Mouse (Mus musculus): ENCODE measurements around the gene Arhgap35. TPM values are rescaled to one million over a fixed set of nuclear protein-coding genes. Genes with fewer than 3 reads are reported as not detected.

Arhgap35 gene
- polyA plus RNA-seq, 1 experiment from 2014 or later = 32.6 TPM

DNA sequence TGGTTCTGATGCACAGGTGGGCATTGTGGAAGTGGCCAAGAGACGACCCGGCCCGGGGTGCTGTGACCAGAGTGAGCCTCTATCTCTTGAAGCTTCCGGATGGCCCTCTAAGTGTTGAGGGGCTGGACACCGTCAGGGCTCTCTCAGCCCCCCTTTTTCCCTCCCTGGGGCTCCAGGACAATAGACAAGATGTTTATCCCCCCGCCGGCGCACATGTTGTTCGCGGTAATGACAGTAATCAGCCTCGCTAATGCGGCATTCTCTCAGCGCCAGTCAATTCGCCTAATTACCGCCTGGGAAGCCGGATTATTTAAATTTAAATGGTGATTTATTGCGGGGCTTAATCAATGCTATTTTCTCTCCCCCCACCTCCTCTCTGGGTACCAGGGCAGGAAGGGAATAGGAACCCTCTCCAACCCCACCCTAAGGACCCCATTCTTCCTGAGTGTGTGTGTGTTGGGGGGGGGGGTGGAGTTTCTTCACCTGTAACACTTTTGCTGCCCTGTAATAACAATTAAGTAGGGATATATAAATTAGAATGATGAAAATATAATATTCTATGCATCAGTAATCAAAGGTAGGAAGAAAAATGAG lies 142.6 kb downstream of the Arhgap35 start:
- no peaks in the 10 kb centered on the region for H3K9me3 ChIP-seq (replicated peaks; ENCODE audit: control insufficient read depth, low read length)
- no peak overlapping the region for H3K27ac ChIP-seq (replicated peaks; ENCODE audit: low read depth, low read length)
- no peak overlapping the region for H3K9ac ChIP-seq (replicated peaks; ENCODE audit: low read length)
- no peaks in the 10 kb centered on the region for H3K36me3 ChIP-seq (replicated peaks; ENCODE audit: control insufficient read depth, insufficient read depth, low read depth, low read length)
- peaks cover 57% of the 10 kb centered on the region for H3K27me3 ChIP-seq (ENCODE audit: control insufficient read depth, insufficient read depth, low read length)
- H3K4me3 ChIP-seq (ENCODE audit: low read depth, low read length) = no peak overlapping the region
- no peak for DNase-seq (ENCODE audit: low spot score)
- H3K4me1 ChIP-seq (ENCODE audit: control insufficient read depth, insufficient read depth, low read length) = peaks cover 3% of the 10 kb centered on the region
- no peak overlapping the region for H3K4me2 ChIP-seq (ENCODE audit: low read depth, low read length)
- ATAC-seq (replicated peaks; ENCODE audit: insufficient number of reproducible peaks, low FRiP score, low TSS enrichment, low read depth) = no peak
- 2% methylated on average over 17 of the region's 17 CpGs for WGBS

DNA sequence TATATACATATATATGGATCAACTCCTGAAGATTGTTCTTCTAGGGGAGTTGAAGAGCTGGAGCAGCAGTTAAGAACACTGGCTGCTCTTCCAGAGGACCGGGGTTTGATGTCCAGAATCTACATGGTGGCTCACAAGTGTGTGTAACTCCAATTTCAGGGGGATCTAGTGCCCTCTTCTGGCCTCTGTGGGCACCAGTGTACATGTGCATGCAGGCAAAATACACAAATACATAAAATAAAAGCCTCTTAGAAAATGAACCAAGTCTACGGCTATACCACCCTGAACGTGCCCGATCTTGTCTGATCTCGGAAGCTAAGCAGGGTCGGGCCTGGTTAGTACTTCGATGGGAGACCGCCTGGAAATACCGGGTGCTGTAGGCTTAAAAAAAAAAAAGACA lies 143.2 kb downstream of the Arhgap35 start:
- H3K9ac ChIP-seq (replicated peaks; ENCODE audit: low read length) = no peak overlapping the region
- no peaks in the 10 kb centered on the region for H3K36me3 ChIP-seq (replicated peaks; ENCODE audit: control insufficient read depth, insufficient read depth, low read depth, low read length)
- 36% methylated on average over 9 of the region's 9 CpGs for WGBS
- ATAC-seq (replicated peaks; ENCODE audit: insufficient number of reproducible peaks, low FRiP score, low TSS enrichment, low read depth) (no peak), DNase-seq (ENCODE audit: low spot score) (peak; percentile 51)
- H3K9me3 ChIP-seq (replicated peaks; ENCODE audit: control insufficient read depth, low read length) = no peaks in the 10 kb centered on the region
- H3K4me1 ChIP-seq (ENCODE audit: control insufficient read depth, insufficient read depth, low read length) = peaks cover 3% of the 10 kb centered on the region
- H3K4me2 ChIP-seq (ENCODE audit: low read depth, low read length) = no peak overlapping the region
- H3K4me3 ChIP-seq (ENCODE audit: low read depth, low read length) = no peak overlapping the region
- H3K27me3 ChIP-seq (ENCODE audit: control insufficient read depth, insufficient read depth, low read length) = peaks cover 50% of the 10 kb centered on the region
- H3K27ac ChIP-seq (replicated peaks; ENCODE audit: low read depth, low read length) = no peak overlapping the region

DNA sequence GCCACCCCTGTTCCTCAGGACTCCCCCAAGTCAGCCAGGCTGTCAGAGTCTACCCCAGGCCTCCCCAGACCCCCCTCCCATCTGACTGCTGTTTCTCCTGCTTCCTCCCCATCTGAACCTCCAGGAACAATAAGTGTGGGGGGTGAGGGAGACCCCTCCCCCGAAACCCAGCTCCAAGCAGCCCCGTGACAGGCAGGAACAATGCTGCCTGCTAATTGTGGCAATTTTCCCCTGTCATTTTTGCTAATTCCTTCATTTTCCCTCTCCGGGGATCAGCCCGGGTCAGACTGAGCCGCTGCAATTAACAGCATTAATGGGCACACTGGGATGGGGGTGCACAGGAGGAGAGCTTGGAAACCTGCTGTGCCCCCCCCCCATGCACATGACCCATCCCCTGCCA lies 146.7 kb downstream of the Arhgap35 start:
- Histone ChIP-seq H3K9me3 (replicated peaks; ENCODE audit: control insufficient read depth, low read length) (no peaks in the 10 kb centered on the region), H3K4me2 (ENCODE audit: low read depth, low read length) (no peak overlapping the region), H3K9ac (replicated peaks; ENCODE audit: low read length) (no peak overlapping the region), H3K4me1 (ENCODE audit: control insufficient read depth, insufficient read depth, low read length) (no peaks in the 10 kb centered on the region; the same call in none of the 2 replicates), H3K36me3 (replicated peaks; ENCODE audit: control insufficient read depth, insufficient read depth, low read depth, low read length) (no peaks in the 10 kb centered on the region), H3K27me3 (ENCODE audit: control insufficient read depth, insufficient read depth, low read length) (peaks cover 16% of the 10 kb centered on the region), H3K27ac (replicated peaks; ENCODE audit: low read depth, low read length) (no peak overlapping the region), H3K4me3 (ENCODE audit: low read depth, low read length) (no peak overlapping the region)
- 14% methylated on average over 5 of the region's 5 CpGs for WGBS
- DNase-seq (ENCODE audit: low spot score) (no peak), ATAC-seq (replicated peaks; ENCODE audit: insufficient number of reproducible peaks, low FRiP score, low TSS enrichment, low read depth) (no peak)

DNA sequence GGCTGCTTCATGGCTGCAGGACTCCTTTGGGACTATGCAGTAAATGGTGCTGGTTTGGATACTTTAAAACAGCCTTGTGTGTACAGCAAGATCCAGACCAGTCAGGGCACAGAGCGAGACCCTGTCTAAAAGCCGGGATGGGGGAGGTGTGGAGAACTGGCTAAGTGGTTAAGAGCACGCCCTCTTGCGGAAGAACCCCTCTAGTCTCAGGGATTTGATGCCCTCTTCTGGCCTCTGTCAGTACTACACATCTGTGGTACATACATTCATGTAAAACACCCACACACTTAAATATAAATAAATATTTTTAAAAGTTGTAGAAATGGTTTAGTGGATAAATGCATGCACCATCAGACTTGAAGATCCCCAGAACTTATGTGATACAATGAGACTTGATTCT lies 148.2 kb downstream of the Arhgap35 start:
- H3K4me1 ChIP-seq (ENCODE audit: control insufficient read depth, insufficient read depth, low read length) = no peaks in the 10 kb centered on the region; the same call in 1 of the 2 replicates
- no peaks in the 10 kb centered on the region for H3K9me3 ChIP-seq (replicated peaks; ENCODE audit: control insufficient read depth, low read length)
- DNase-seq (ENCODE audit: low spot score) (peak; percentile 42), ATAC-seq (replicated peaks; ENCODE audit: insufficient number of reproducible peaks, low FRiP score, low TSS enrichment, low read depth) (no peak)
- H3K36me3 ChIP-seq (replicated peaks; ENCODE audit: control insufficient read depth, insufficient read depth, low read depth, low read length) = no peaks in the 10 kb centered on the region
- H3K4me2 ChIP-seq (ENCODE audit: low read depth, low read length) = no peak overlapping the region
- no peak overlapping the region for H3K4me3 ChIP-seq (ENCODE audit: low read depth, low read length)
- peaks cover 4% of the 10 kb centered on the region; the same call in 1 of the 2 replicates for H3K27me3 ChIP-seq (ENCODE audit: control insufficient read depth, insufficient read depth, low read length)
- H3K9ac ChIP-seq (replicated peaks; ENCODE audit: low read length) = no peak overlapping the region
- WGBS = 60% methylated on average over 4 of the region's 4 CpGs
- no peak overlapping the region for H3K27ac ChIP-seq (replicated peaks; ENCODE audit: low read depth, low read length)

GRCm38 (mm10) chr7:16465568-16465967 lies 149.2 kb downstream of the Arhgap35 start:
- H3K27me3 ChIP-seq (ENCODE audit: control insufficient read depth, insufficient read depth, low read length) = no peaks in the 10 kb centered on the region
- no peak for DNase-seq (ENCODE audit: low spot score)
- ATAC-seq (replicated peaks; ENCODE audit: insufficient number of reproducible peaks, low FRiP score, low TSS enrichment, low read depth) = no peak
- no peak overlapping the region for H3K9ac ChIP-seq (replicated peaks; ENCODE audit: low read length)
- no peaks in the 10 kb centered on the region for H3K9me3 ChIP-seq (replicated peaks; ENCODE audit: control insufficient read depth, low read length)
- H3K4me3 ChIP-seq (ENCODE audit: low read depth, low read length) = no peak overlapping the region
- no peaks in the 10 kb centered on the region; the same call in 1 of the 2 replicates for H3K4me1 ChIP-seq (ENCODE audit: control insufficient read depth, insufficient read depth, low read length)
- no peak overlapping the region for H3K4me2 ChIP-seq (ENCODE audit: low read depth, low read length)
- H3K27ac ChIP-seq (replicated peaks; ENCODE audit: low read depth, low read length) = no peak overlapping the region
- no peaks in the 10 kb centered on the region for H3K36me3 ChIP-seq (replicated peaks; ENCODE audit: control insufficient read depth, insufficient read depth, low read depth, low read length)
- 94% methylated on average over 5 of the region's 5 CpGs for WGBS

DNA sequence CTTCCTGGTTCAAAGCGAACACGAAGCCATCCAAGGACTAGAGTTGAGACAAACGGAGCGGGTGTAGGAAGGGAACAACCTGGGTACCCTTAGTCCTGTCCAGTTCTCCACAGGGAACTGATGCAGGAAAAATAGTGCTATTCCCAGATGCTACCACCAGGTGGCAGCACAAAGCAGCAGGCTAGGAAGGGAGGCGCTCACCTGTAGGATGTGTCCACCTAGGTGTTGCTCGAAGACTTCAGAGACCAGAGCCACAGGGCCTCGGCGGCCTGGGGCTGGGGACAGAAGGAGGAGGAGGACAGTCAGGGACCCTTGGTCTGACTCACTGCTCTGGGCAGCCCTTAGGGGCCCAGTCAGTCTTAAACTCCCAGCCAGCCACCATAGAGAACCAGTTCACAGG lies 149.6 kb downstream of the Arhgap35 start:
- Histone ChIP-seq H3K4me1 (ENCODE audit: control insufficient read depth, insufficient read depth, low read length) (no peaks in the 10 kb centered on the region; the same call in 1 of the 2 replicates), H3K9ac (replicated peaks; ENCODE audit: low read length) (no peak overlapping the region), H3K9me3 (replicated peaks; ENCODE audit: control insufficient read depth, low read length) (no peaks in the 10 kb centered on the region), H3K36me3 (replicated peaks; ENCODE audit: control insufficient read depth, insufficient read depth, low read depth, low read length) (no peaks in the 10 kb centered on the region), H3K27me3 (ENCODE audit: control insufficient read depth, insufficient read depth, low read length) (no peaks in the 10 kb centered on the region), H3K4me2 (ENCODE audit: low read depth, low read length) (no peak overlapping the region), H3K4me3 (ENCODE audit: low read depth, low read length) (no peak overlapping the region), H3K27ac (replicated peaks; ENCODE audit: low read depth, low read length) (no peak overlapping the region)
- DNase-seq (ENCODE audit: low spot score) (peak; percentile 80), ATAC-seq (replicated peaks; ENCODE audit: insufficient number of reproducible peaks, low FRiP score, low TSS enrichment, low read depth) (peak; percentile 40; the same call in 1 of the 2 replicates)
- 16% methylated on average over 8 of the region's 8 CpGs for WGBS

- Histone ChIP-seq H3K9me3 (replicated peaks; ENCODE audit: control insufficient read depth, low read length) (no peaks in the 10 kb centered on the region), H3K4me3 (ENCODE audit: low read depth, low read length) (no peak overlapping the region), H3K36me3 (replicated peaks; ENCODE audit: control insufficient read depth, insufficient read depth, low read depth, low read length) (no peaks in the 10 kb centered on the region), H3K4me1 (ENCODE audit: control insufficient read depth, insufficient read depth, low read length) (no peaks in the 10 kb centered on the region; the same call in 1 of the 2 replicates), H3K4me2 (ENCODE audit: low read depth, low read length) (no peak overlapping the region), H3K9ac (replicated peaks; ENCODE audit: low read length) (no peak overlapping the region), H3K27me3 (ENCODE audit: control insufficient read depth, insufficient read depth, low read length) (no peaks in the 10 kb centered on the region), H3K27ac (replicated peaks; ENCODE audit: low read depth, low read length) (no peak overlapping the region)
- 0 out of 2 replicates have a peak, but pooled peaks have one; percentile 44 for ATAC-seq (replicated peaks; ENCODE audit: insufficient number of reproducible peaks, low FRiP score, low TSS enrichment, low read depth)
- 2% methylated on average over 14 of the region's 14 CpGs for WGBS
- DNase-seq (ENCODE audit: low spot score) = peak; percentile 92
Observed at GRCm38 (mm10) chr7:16463214-16463613, 151.6 kb downstream of the Arhgap35 start.

DNA sequence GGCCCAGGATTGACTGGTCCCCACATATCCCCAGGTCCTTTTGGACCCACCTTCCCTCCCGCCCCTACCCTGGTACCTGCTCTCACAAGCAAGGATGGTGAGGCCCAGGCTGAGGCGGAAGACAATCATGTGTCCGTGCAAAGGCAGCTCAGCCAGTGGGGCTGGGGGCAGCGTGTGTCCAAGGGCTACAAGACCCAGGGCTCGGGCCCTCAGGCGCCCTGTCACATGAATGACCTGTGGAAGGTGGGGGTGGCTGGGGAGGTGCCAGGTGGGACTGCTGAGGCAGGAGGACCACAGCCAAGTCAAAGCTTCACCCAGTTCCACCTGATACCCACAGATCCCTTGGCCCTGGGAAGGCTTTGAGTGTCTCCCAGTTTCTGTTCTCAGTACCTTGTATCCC lies 153.1 kb downstream of the Arhgap35 start:
- H3K4me3 ChIP-seq (ENCODE audit: low read depth, low read length) = no peak overlapping the region

More for the DNA sequence above, 153.1 kb downstream of the Arhgap35 start:
- no peak overlapping the region for H3K4me2 ChIP-seq (ENCODE audit: low read depth, low read length)
- H3K9ac ChIP-seq (replicated peaks; ENCODE audit: low read length) = no peak overlapping the region
- H3K27ac ChIP-seq (replicated peaks; ENCODE audit: low read depth, low read length) = no peak overlapping the region
- WGBS = 79% methylated on average over 6 of the region's 6 CpGs
- no peaks in the 10 kb centered on the region for H3K27me3 ChIP-seq (ENCODE audit: control insufficient read depth, insufficient read depth, low read length)
- no peaks in the 10 kb centered on the region for H3K9me3 ChIP-seq (replicated peaks; ENCODE audit: control insufficient read depth, low read length)
- no peaks in the 10 kb centered on the region for H3K36me3 ChIP-seq (replicated peaks; ENCODE audit: control insufficient read depth, insufficient read depth, low read depth, low read length)
- no peak for ATAC-seq (replicated peaks; ENCODE audit: insufficient number of reproducible peaks, low FRiP score, low TSS enrichment, low read depth)
- H3K4me1 ChIP-seq (ENCODE audit: control insufficient read depth, insufficient read depth, low read length) = no peaks in the 10 kb centered on the region
- DNase-seq (ENCODE audit: low spot score) = no peak
